Mouse (Mus musculus) G1E (cell line): ENCODE measurements around the gene Cryba4. TPM values are rescaled to one million over a fixed set of nuclear protein-coding genes. Genes with fewer than 3 reads are reported as not detected.

Experiments used
- ATAC-seq: 2 replicates; pipeline ENCODE4 v1.8.0; 2016; ENCODE audit warnings: mild to moderate bottlenecking; ENCODE audit not compliant: insufficient number of reproducible peaks, poor library complexity, low FRiP score, severe bottlenecking; ENCODE audit errors: extremely low read depth
- DNase-seq: peaks from one replicate; pipeline ENCODE4 v3.0.0; 2012; ENCODE audit warnings: low spot score
- H3K27me3 ChIP-seq: 2 replicates; pipeline ENCODE4 v1.6.1; 2012; ENCODE audit warnings: mild to moderate bottlenecking, low read length, inconsistent platforms; ENCODE audit not compliant: insufficient read depth
- H3K36me3 ChIP-seq: replicated peaks from 2 replicates; pipeline ENCODE3; 2012; ENCODE audit warnings: mild to moderate bottlenecking, inconsistent platforms
- H3K4me1 ChIP-seq: 2 replicates; pipeline ENCODE4 v1.6.1; 2012; ENCODE audit warnings: low read depth, low read length, inconsistent platforms, mixed read lengths; ENCODE audit not compliant: insufficient read depth
- H3K4me3 ChIP-seq: 2 replicates; pipeline ENCODE4 v1.5.1; 2012; ENCODE audit warnings: low read depth, mild to moderate bottlenecking, inconsistent platforms, low read length, moderate library complexity, mixed read lengths
- H3K9me3 ChIP-seq: replicated peaks from 2 replicates; pipeline ENCODE4 v1.6.1; 2012; ENCODE audit warnings: inconsistent platforms
- CTCF ChIP-seq: IDR thresholded peaks from 2 replicates; pipeline ENCODE4 v1.5.1; 2012; ENCODE audit warnings: low read depth, low read length, inconsistent platforms, mixed read lengths
- GATA1 ChIP-seq: IDR thresholded peaks from 2 replicates; pipeline ENCODE4 v1.6.1; 2012; ENCODE audit warnings: borderline replicate concordance, low read length, inconsistent platforms, mixed read lengths
- GATA2 ChIP-seq: IDR thresholded peaks from 2 replicates; pipeline ENCODE4 v1.6.1; 2012; ENCODE audit warnings: low read depth, low read length, inconsistent platforms, borderline replicate concordance
- POLR2AphosphoS5 ChIP-seq: IDR thresholded peaks from 2 replicates; pipeline ENCODE4 v1.6.1; 2012; ENCODE audit warnings: low read depth, low read length, inconsistent platforms; ENCODE audit not compliant: insufficient replicate concordance
- TAL1 ChIP-seq: conservative IDR thresholded peaks from 2 replicates; pipeline ENCODE4 v1.6.1; 2012; ENCODE audit warnings: low read depth, low read length, inconsistent platforms, mixed read lengths
- polyA plus RNA-seq: library from polyadenylated mRNA; stranded (reverse); fragments of >175 nt; gene quantifications from 2 replicates; pipeline ENCODE4 v1.2.3, GENCODE M21; 2012
- total RNA-seq, 2 experiments: library from RNA; stranded (forward) in 1 of 2; stranded (reverse) in 1 of 2; fragments of 200-1000 nt in 1 of 2; fragments of >200 nt in 1 of 2; fragmentation: Nextera tagmentation in 1 of 2; gene quantifications; 2 replicates each; pipeline ENCODE4 v1.2.3; 2014 to 2017

Gene Cryba4
- total and polyA plus RNA-seq, 3 experiments, result 0.43 to 0.98 TPM; not detected in 1

DNA sequence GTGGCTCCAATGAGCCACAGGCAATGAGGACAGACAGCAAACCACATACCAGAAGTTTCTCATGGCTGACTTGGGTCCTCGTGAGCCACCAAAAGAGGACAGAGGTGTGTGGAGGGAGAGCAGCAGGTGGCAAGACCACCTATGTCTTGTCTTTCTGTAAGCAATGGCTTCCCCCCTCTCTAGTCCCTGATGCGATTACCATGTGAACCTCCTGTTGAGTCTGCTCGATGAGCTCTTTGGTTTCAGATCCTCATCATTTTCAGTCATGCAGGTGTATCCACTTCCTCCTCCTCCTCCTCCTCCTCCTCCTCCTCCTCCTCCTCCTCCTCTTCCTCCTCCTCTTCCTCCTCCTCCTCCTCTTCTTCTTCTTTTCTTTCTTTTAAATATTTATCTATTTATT, 8.5 kb upstream of the Cryba4 start:
- no peak overlapping the region for H3K4me3 ChIP-seq
- H3K36me3 ChIP-seq, result no peaks in the 10 kb centered on the region
- DNase-seq (no peak), ATAC-seq (no peak)
- H3K4me1 ChIP-seq, result peaks cover 64% of the 10 kb centered on the region
- H3K9me3 ChIP-seq, result no peaks in the 10 kb centered on the region
- no peak for TF ChIP-seq GATA1
- peaks cover 45% of the 10 kb centered on the region for H3K27me3 ChIP-seq

DNA sequence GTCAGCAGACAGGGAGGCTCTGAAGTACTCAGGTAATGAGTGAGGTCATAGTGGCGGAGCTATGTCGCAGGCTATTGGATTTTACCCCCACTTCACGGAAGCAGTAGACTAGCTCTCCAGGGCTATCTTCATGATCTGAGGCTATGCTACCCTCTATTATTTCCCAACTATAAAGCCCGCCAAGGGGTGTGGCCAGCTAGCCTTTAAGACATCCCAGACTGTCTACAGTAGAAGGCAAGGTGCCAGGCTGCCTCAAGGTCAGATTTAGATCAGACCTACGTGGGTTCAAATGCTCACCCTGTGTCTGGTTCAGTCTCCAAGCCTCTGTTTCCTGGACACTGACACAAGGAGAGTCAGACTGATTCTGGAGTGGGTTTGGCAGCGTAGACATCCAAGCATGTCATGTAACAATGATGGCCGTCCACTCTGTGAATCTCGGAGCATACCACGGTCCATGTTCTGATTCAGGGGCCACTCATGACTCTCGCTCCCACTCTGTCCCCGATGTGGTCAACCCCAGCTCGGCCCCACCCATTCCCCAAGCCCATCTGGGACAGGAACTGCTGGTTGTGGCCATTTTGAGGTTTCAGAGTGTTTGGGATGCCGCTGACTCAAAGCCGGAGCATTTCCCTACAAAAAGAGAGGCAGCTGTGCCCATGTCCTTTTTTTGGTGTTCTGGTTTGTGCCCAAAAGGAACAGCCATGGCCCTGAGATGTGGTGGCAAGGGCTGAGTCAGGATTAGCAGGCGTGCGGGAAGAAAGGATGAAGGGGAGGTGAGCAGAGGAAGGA, 7.7 kb upstream of the Cryba4 start:
- H3K4me3 ChIP-seq, result no peak overlapping the region
- no peaks in the 10 kb centered on the region for H3K9me3 ChIP-seq
- TF ChIP-seq TAL1 (no peak), POLR2AphosphoS5 (no peak), CTCF (no peak), GATA2 (no peak), GATA1 (no peak)
- ATAC-seq (no peak), DNase-seq (no peak)
- peaks cover 45% of the 10 kb centered on the region for H3K27me3 ChIP-seq
- no peaks in the 10 kb centered on the region for H3K36me3 ChIP-seq
- H3K4me1 ChIP-seq, result peaks cover 64% of the 10 kb centered on the region

DNA sequence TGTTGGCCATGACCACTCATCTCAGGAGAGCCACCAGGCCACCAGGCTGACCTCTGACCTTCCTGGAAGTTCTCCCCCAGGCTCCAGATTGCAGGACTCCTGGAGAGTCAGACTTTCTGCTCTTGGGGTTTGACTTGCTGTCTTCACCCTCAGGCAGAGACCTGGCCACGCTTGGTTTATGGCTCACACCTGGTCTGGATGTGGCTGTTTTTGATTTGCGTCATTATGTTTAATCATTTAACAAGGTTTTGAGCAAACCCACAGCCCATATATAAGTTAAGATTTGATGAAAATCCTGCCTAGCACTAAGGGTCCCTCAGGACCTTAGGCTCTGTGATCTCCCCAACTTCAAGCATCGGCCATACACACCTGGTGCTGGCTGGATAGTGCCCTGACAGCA, 5.6 kb upstream of the Cryba4 start:
- ATAC-seq, result no peak
- peaks cover 71% of the 10 kb centered on the region for H3K4me1 ChIP-seq
- no peaks in the 10 kb centered on the region for H3K36me3 ChIP-seq
- TF ChIP-seq GATA2, result no peak
- no peak for TF ChIP-seq GATA1
- no peak for TF ChIP-seq CTCF
- TF ChIP-seq POLR2AphosphoS5, result no peak
- no peak for TF ChIP-seq TAL1
- no peak overlapping the region for H3K4me3 ChIP-seq
- H3K9me3 ChIP-seq, result no peaks in the 10 kb centered on the region
- peaks cover 41% of the 10 kb centered on the region for H3K27me3 ChIP-seq
- DNase-seq, result no peak

DNA sequence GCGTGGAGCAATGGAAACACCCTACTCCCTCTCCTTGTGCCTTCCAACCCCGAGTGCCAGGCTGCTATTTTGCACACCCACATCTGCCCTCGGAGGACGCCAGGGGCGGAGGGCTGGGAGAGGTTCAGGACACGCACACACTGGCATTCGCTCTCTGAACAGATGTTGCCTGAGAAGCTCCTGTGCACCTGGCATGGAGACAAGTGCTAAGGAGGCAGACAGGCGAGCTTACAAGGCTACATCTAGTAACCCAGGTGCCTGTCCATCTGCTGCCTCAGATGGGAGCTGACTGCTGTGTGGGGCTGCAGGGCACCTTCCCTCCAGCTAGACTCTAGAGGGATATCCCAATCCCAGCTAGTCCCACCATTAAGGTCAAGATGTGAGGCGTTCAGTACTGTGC, 4.1 kb upstream of the Cryba4 start:
- Histone ChIP-seq H3K9me3 (no peaks in the 10 kb centered on the region), H3K4me1 (peaks cover 85% of the 10 kb centered on the region), H3K4me3 (no peak overlapping the region), H3K27me3 (peaks cover 41% of the 10 kb centered on the region), H3K36me3 (no peaks in the 10 kb centered on the region)
- TF ChIP-seq POLR2AphosphoS5 (no peak), GATA2 (no peak), CTCF (no peak), GATA1 (no peak), TAL1 (no peak)
- DNase-seq, result no peak
- ATAC-seq, result no peak

DNA sequence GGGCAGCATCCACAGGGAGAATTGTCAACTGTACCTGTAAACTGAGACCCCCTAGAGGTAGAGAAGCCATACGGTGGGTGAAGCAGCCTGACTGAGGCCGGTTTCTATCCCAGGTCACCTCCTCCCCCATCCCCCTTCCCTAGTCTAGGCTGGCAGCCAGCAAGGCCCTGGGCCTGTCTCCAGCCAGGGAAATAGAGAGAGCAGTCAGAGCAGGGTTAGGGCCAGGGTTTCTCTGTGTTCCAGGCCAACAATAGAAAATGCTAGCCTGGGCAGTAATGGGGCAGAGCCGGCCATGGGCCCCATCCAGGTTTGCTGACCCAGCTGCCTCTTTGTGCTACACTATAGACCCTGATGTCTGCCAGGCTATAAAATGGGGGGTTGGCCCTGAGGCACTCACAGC, 3.1 kb upstream of the Cryba4 start, which contains the start of gene Crybb1:
Crybb1 (plus strand) TSS at position 390 of the 400 bp plus-strand sequence.
- Histone ChIP-seq H3K36me3 (no peaks in the 10 kb centered on the region), H3K27me3 (peaks cover 34% of the 10 kb centered on the region), H3K4me1 (peaks cover 91% of the 10 kb centered on the region), H3K9me3 (no peaks in the 10 kb centered on the region), H3K4me3 (no peak within 1 kb of the TSS)
- TF ChIP-seq POLR2AphosphoS5 (no peak), GATA2 (no peak), CTCF (no peak), TAL1 (no peak), GATA1 (no peak)
- ATAC-seq (no peak), DNase-seq (no peak)

DNA sequence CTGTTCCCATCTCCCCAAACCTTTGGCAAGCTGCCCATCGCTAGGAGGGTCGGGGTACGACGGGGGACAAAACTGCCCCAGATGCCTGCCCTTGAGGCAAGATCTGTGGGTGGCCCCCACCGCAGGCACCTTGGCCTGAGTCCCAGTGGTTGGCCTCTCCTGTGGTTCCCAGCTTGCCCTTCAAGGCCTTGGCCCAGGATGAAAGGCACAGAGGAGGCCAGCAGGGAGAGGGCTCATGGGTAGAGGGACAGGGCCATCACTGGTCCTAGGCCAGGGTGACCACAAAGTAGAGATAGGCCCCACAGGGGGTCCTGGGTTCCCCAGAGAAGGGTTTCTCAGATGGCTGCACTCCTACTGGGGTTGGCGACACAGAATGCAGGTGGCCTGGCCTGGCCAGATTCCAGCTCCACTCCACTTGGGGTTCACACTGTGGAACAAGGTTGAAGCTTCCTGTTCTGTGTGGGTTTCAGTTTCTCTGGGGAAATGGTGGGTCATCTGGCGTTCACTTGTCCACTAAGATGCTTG, 2.0 kb upstream of the Cryba4 start:
- no peak for ATAC-seq
- no peak for DNase-seq
- Histone ChIP-seq H3K4me1 (peaks cover 87% of the 10 kb centered on the region), H3K4me3 (no peak overlapping the region; the same call in 1 of the 2 replicates), H3K9me3 (no peaks in the 10 kb centered on the region), H3K27me3 (peaks cover 25% of the 10 kb centered on the region; the same call in 1 of the 2 replicates), H3K36me3 (no peaks in the 10 kb centered on the region)
- TF ChIP-seq TAL1 (no peak), CTCF (no peak)

DNA sequence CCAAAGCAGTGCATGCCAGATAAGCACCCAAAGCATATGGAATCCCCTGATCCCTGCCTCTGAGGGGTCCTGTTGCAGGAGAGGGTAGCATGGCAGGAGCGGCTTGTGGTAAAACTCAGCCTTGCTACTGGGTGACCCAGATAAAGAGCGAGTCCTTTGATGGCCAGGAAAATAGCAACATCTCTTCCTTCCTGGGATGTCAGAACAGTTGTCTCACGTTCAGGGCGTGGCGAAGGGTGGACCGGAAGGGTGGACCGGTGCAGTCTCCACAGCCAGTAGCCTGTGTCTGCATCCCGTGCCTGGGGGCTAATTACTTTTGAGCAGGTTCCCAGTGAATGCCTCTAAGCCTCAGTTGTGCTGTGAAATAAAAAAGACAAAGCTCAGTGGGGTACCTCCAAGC, 851 bp upstream of the Cryba4 start:
- Histone ChIP-seq H3K4me3 (peak overlapping the region; percentile 49; the same call in 1 of the 2 replicates), H3K36me3 (no peaks in the 10 kb centered on the region), H3K27me3 (peaks cover 16% of the 10 kb centered on the region; the same call in 1 of the 2 replicates), H3K4me1 (peaks cover 85% of the 10 kb centered on the region), H3K9me3 (no peaks in the 10 kb centered on the region; the same call in 1 of the 2 replicates)
- TF ChIP-seq GATA1 (no peak), CTCF (no peak), TAL1 (peak; percentile 64), POLR2AphosphoS5 (no peak)
- DNase-seq (peak; percentile 65), ATAC-seq (peak; percentile 87)
